Mouse (Mus musculus) liver, adult 2 months (tissue): Measurements from ENCODE around the gene C3ar1. TPM values are rescaled to one million over a fixed set of nuclear protein-coding genes. Genes with fewer than 3 reads are reported as not detected.

ENCODE experiments used
- DNase-seq: peaks from one replicate; pipeline ENCODE4 v3.0.0-alpha.2; 2011; ENCODE audit warnings: low read depth, low spot score; ENCODE audit errors: extremely low read depth
- H3K27ac ChIP-seq: fragments of 200-500 bp; replicated peaks from 2 replicates; pipeline ENCODE4 v1.5.1; 2012; ENCODE audit warnings: low read depth, mild to moderate bottlenecking, control low read depth, inconsistent platforms, low read length; ENCODE audit not compliant: insufficient read depth
- H3K27me3 ChIP-seq: fragments of 200-500 bp; 2 replicates; pipeline ENCODE4 v1.6.1; 2012; ENCODE audit warnings: mild to moderate bottlenecking, moderate library complexity, low read length, inconsistent platforms; ENCODE audit not compliant: control insufficient read depth, insufficient read depth
- H3K36me3 ChIP-seq: fragments of 200-500 bp; 2 replicates; pipeline ENCODE4 v1.6.1; 2012; ENCODE audit warnings: low read length, inconsistent platforms; ENCODE audit not compliant: control insufficient read depth, insufficient read depth
- H3K4me1 ChIP-seq: fragments of 200-500 bp; 2 replicates; pipeline ENCODE4 v1.6.1; 2011; ENCODE audit warnings: low read length; ENCODE audit not compliant: control insufficient read depth, insufficient read depth
- H3K4me3 ChIP-seq: fragments of 200-500 bp; 2 replicates; pipeline ENCODE4 v1.5.1; 2011; ENCODE audit warnings: low read depth, mild to moderate bottlenecking, control low read depth, low read length, moderate library complexity; ENCODE audit not compliant: insufficient read depth
- H3K79me2 ChIP-seq: fragments of 200-500 bp; 2 replicates; pipeline ENCODE4 v1.6.1; 2012; ENCODE audit warnings: inconsistent platforms, mild to moderate bottlenecking, low read length, moderate library complexity; ENCODE audit not compliant: control insufficient read depth, insufficient read depth
- H3K9ac ChIP-seq: fragments of 200-500 bp; 2 replicates; pipeline ENCODE4 v1.6.1; 2012; ENCODE audit warnings: low read depth, mild to moderate bottlenecking, control low read depth, inconsistent platforms, low read length
- CTCF ChIP-seq: fragments of 200-500 bp; IDR thresholded peaks from 2 replicates; pipeline ENCODE4 v1.5.1; 2011; ENCODE audit warnings: low read depth, low read length, control low read depth
- POLR2A ChIP-seq: fragments of 200-500 bp; IDR thresholded peaks from 2 replicates; pipeline ENCODE4 v1.6.1; 2011; ENCODE audit warnings: low read length, control low read depth; ENCODE audit not compliant: insufficient read depth; ENCODE audit errors: extremely low read depth
- WGBS: fragments of 180-500 bp; shearing (Covaris S2); methylation state at CpG from one replicate; pipeline ENCODE4 v1.1.7; 2018; 5-methylcytosine and 5-hydroxymethylcytosine counted together
- polyA plus RNA-seq: library from polyadenylated mRNA; depleted of rRNA; stranded (reverse); fragments of >200 nt; gene quantifications from 2 replicates; pipeline ENCODE4 v1.2.3, GENCODE M21; 2012
- total RNA-seq: library from RNA; depleted of rRNA; stranded (reverse); fragments of >200 nt; gene quantifications from 2 replicates; pipeline ENCODE4 v1.2.3, GENCODE M21; 2014

Gene C3ar1
- total and polyA plus RNA-seq, 2 experiments: 0.99 to 1.6 TPM

- Histone ChIP-seq H3K27me3 (no peaks in the 10 kb centered on the region), H3K36me3 (peaks cover 33% of the 10 kb centered on the region), H3K79me2 (no peaks in the 10 kb centered on the region), H3K9ac (no peak overlapping the region), H3K27ac (no peak overlapping the region), H3K4me3 (no peak overlapping the region), H3K4me1 (no peaks in the 10 kb centered on the region)
- TF ChIP-seq CTCF (no peak), POLR2A (no peak)
- 91% methylated on average over 6 of the region's 6 CpGs for WGBS
- DNase-seq: no peak
Observed at GRCm38 (mm10) chr6:122843759-122844158, 12.2 kb downstream of the C3ar1 start.

- Histone ChIP-seq H3K9ac (no peak overlapping the region), H3K27me3 (no peaks in the 10 kb centered on the region), H3K4me1 (no peaks in the 10 kb centered on the region), H3K36me3 (peaks cover 49% of the 10 kb centered on the region), H3K27ac (no peak overlapping the region), H3K79me2 (no peaks in the 10 kb centered on the region), H3K4me3 (no peak overlapping the region)
- no peak for DNase-seq
- TF ChIP-seq CTCF (no peak), POLR2A (no peak)
- 96% methylated on average over 5 of the region's 5 CpGs for WGBS
Observed at GRCm38 (mm10) chr6:122837539-122837938, 18.4 kb downstream of the C3ar1 start.

GRCm38 (mm10) chr6:122836974-122837373, 19.0 kb downstream of the C3ar1 start:
- H3K27ac ChIP-seq: no peak overlapping the region
- peaks cover 49% of the 10 kb centered on the region for H3K36me3 ChIP-seq
- H3K79me2 ChIP-seq: no peaks in the 10 kb centered on the region
- H3K9ac ChIP-seq: no peak overlapping the region
- DNase-seq: no peak
- WGBS: 97% methylated on average over 3 of the region's 3 CpGs
- H3K4me3 ChIP-seq: no peak overlapping the region
- no peaks in the 10 kb centered on the region for H3K4me1 ChIP-seq
- no peak for TF ChIP-seq POLR2A
- no peak; the same call in 1 of the 2 replicates for TF ChIP-seq CTCF
- no peaks in the 10 kb centered on the region for H3K27me3 ChIP-seq

- DNase-seq: no peak
- 78% methylated on average over 4 of the region's 4 CpGs for WGBS
Observed at GRCm38 (mm10) chr6:122834365-122834764, 21.6 kb downstream of the C3ar1 start.

GRCm38 (mm10) chr6:122832880-122833279, 23.1 kb downstream of the C3ar1 start:
- WGBS: 86% methylated on average over 7 of the region's 7 CpGs

More at GRCm38 (mm10) chr6:122834365-122834764, 21.6 kb downstream of the C3ar1 start:
- no peak overlapping the region for H3K27ac ChIP-seq
- H3K9ac ChIP-seq: no peak overlapping the region
- peaks cover 37% of the 10 kb centered on the region for H3K36me3 ChIP-seq
- H3K4me1 ChIP-seq: no peaks in the 10 kb centered on the region
- no peak overlapping the region for H3K4me3 ChIP-seq
- H3K79me2 ChIP-seq: no peaks in the 10 kb centered on the region
- H3K27me3 ChIP-seq: no peaks in the 10 kb centered on the region
- TF ChIP-seq POLR2A (no peak), CTCF (peak; percentile 66)

GRCm38 (mm10) chr6:122828086-122828485, 27.9 kb downstream of the C3ar1 start:
- no peak for DNase-seq
- Histone ChIP-seq H3K9ac (no peak overlapping the region), H3K79me2 (peaks cover 11% of the 10 kb centered on the region; the same call in 1 of the 2 replicates), H3K27me3 (no peaks in the 10 kb centered on the region), H3K4me1 (peaks cover 23% of the 10 kb centered on the region), H3K36me3 (peaks cover 10% of the 10 kb centered on the region; the same call in 1 of the 2 replicates), H3K27ac (no peak overlapping the region), H3K4me3 (no peak overlapping the region)
- TF ChIP-seq POLR2A (no peak), CTCF (peak; percentile 47)
- 73% methylated on average over 13 of the region's 13 CpGs for WGBS

More at GRCm38 (mm10) chr6:122832880-122833279, 23.1 kb downstream of the C3ar1 start:
- H3K27me3 ChIP-seq: no peaks in the 10 kb centered on the region
- H3K4me3 ChIP-seq: no peak overlapping the region
- TF ChIP-seq POLR2A (no peak), CTCF (no peak)
- no peak overlapping the region for H3K27ac ChIP-seq
- DNase-seq: no peak
- no peaks in the 10 kb centered on the region for H3K4me1 ChIP-seq
- no peak overlapping the region for H3K9ac ChIP-seq
- H3K36me3 ChIP-seq: peaks cover 33% of the 10 kb centered on the region
- no peaks in the 10 kb centered on the region for H3K79me2 ChIP-seq
